ENCODE assay signal across 8 mouse cellular contexts in genomic region chr10:69583874-69584481, GRCm38 (mm10).
DNase-seq lines count a peak whose midpoint lies in the region; ATAC-seq and TF ChIP-seq lines count a peak whose summit lies in the region.

No protein-coding gene starts in this region.

- H3K4me3 ChIP-seq in lung, embryonic 14.5 days (ENCODE audit: low read depth, low read length): no peak overlapping the region
- H3K4me3 ChIP-seq in heart, postnatal 0 days (ENCODE audit: low read depth, low read length): no peak overlapping the region
- no peak overlapping the region for H3K4me3 ChIP-seq in midbrain, embryonic 15.5 days

- H3K27ac ChIP-seq in lung, embryonic 14.5 days (ENCODE audit: low read depth): peak overlapping the region; percentile 46; the same call in 1 of the 2 replicates
- no peak overlapping the region for H3K27ac ChIP-seq in heart, postnatal 0 days (ENCODE audit: low read depth)
- H3K27ac ChIP-seq in midbrain, embryonic 15.5 days: peak overlapping the region; percentile 43

- H3K36me3 ChIP-seq in lung, embryonic 14.5 days (ENCODE audit: insufficient read depth): no peaks in the 10 kb centered on the region
- no peaks in the 10 kb centered on the region for H3K36me3 ChIP-seq in heart, postnatal 0 days (replicated peaks; ENCODE audit: control insufficient read depth, insufficient read depth, low read length)
- no peaks in the 10 kb centered on the region for H3K36me3 ChIP-seq in midbrain, embryonic 15.5 days (replicated peaks)

- H3K9me3 ChIP-seq in lung, embryonic 14.5 days (ENCODE audit: low read depth, low read length): no peaks in the 10 kb centered on the region
- H3K9me3 ChIP-seq in heart, postnatal 0 days (replicated peaks; ENCODE audit: control insufficient read depth, low read length): no peaks in the 10 kb centered on the region
- no peaks in the 10 kb centered on the region for H3K9me3 ChIP-seq in midbrain, embryonic 15.5 days

- intact Hi-C loops in left cerebral cortex, postnatal 14 days (cut with DNase I): no loop called here

- 0 out of 2 replicates have a peak overlapping the region, but pooled peaks have one; percentile 12 for H3K4me2 ChIP-seq in lung, embryonic 14.5 days
- no peak overlapping the region for H3K4me2 ChIP-seq in heart, postnatal 0 days (ENCODE audit: low read depth, low read length)
- no peak overlapping the region for H3K4me2 ChIP-seq in midbrain, embryonic 15.5 days

- 22% methylated on average over 11 of the region's 11 CpGs for WGBS in lung, embryonic 14.5 days
- WGBS in heart, postnatal 0 days: 22% methylated on average over 11 of the region's 11 CpGs
- WGBS in midbrain, embryonic 15.5 days: 25% methylated on average over 11 of the region's 11 CpGs

- ATAC-seq in lung, embryonic 14.5 days (ENCODE audit: insufficient read depth): peak; percentile 52; the same call in 1 of the 2 replicates
- ATAC-seq in heart, postnatal 0 days (ENCODE audit: insufficient read depth, low read depth): peak; percentile 55
- ATAC-seq in midbrain, embryonic 15.5 days (replicated peaks): peak; percentile 43
- no peak for ATAC-seq in erythroblast, adult 5-6 weeks (replicated peaks; ENCODE audit: low FRiP score, poor library complexity, severe bottlenecking)

- peak; percentile 61 for DNase-seq in lung, embryonic 14.5 days
- no peak for DNase-seq in lung, adult 18-20 months
- DNase-seq in heart, postnatal 0 days (ENCODE audit: low spot score): peak; percentile 62
- peak; percentile 71 to 79 for DNase-seq in kidney, postnatal 36 days
- DNase-seq in urinary bladder, adult 2 months (ENCODE audit: low spot score): no peak
- DNase-seq in left cerebral cortex, postnatal 14 days (ENCODE audit: low spot score in 2 of 2): no peak

- no peak overlapping the region for H3K9ac ChIP-seq in lung, embryonic 14.5 days
- H3K9ac ChIP-seq in heart, postnatal 0 days (replicated peaks; ENCODE audit: low read depth, low read length): no peak overlapping the region
- no peak overlapping the region for H3K9ac ChIP-seq in midbrain, embryonic 15.5 days

- peaks cover 8% of the 10 kb centered on the region for H3K4me1 ChIP-seq in lung, embryonic 14.5 days (ENCODE audit: insufficient read depth)
- H3K4me1 ChIP-seq in heart, postnatal 0 days (ENCODE audit: control insufficient read depth, insufficient read depth): peaks cover 16% of the 10 kb centered on the region
- peaks cover 21% of the 10 kb centered on the region for H3K4me1 ChIP-seq in midbrain, embryonic 15.5 days

- no peak for TF ChIP-seq CTCF in lung, embryonic 14.5 days (IDR thresholded peaks at IDR 0.05; ENCODE audit: low read depth)
- TF ChIP-seq CTCF in heart, postnatal 0 days (IDR thresholded peaks at IDR 0.05; ENCODE audit: low read depth): no peak

- no peak for TF ChIP-seq EP300 in heart, postnatal 0 days (IDR thresholded peaks at IDR 0.05; ENCODE audit: low read depth)

- no peaks in the 10 kb centered on the region for H3K27me3 ChIP-seq in lung, embryonic 14.5 days (ENCODE audit: insufficient read depth, low read length)
- H3K27me3 ChIP-seq in heart, postnatal 0 days (ENCODE audit: control insufficient read depth, insufficient read depth, low read length): no peaks in the 10 kb centered on the region
- H3K27me3 ChIP-seq in midbrain, embryonic 15.5 days (replicated peaks): no peaks in the 10 kb centered on the region

Comparison
In these comparisons a context has a peak if more than half of its experiments do, and no peak if none do; other contexts are left out.
1. DNase-seq: peak in lung, embryonic 14.5 days (single experiment), heart, postnatal 0 days (single experiment) and kidney, postnatal 36 days (2 of 2); none in lung, adult 18-20 months (0 of 2), urinary bladder, adult 2 months (single experiment) and left cerebral cortex, postnatal 14 days (0 of 2).